Mouse (Mus musculus) liver, embryonic 11.5 days (tissue): ENCODE results near the gene Khnyn. TPM values are rescaled to one million over a fixed set of nuclear protein-coding genes. Genes with fewer than 3 reads are reported as not detected.

Source experiments
- ATAC-seq: fragments of 200-750 bp; cut with Nextera tagmentation; replicated peaks from 2 replicates; pipeline ENCODE4 v1.8.0; 2017; ENCODE audit warnings: moderate number of reproducible peaks, mild to moderate bottlenecking, moderate TSS enrichment, moderate library complexity; ENCODE audit not compliant: low FRiP score
- DNase-seq: peaks from one replicate; pipeline ENCODE4 v3.0.0-alpha.2; 2017; ENCODE audit warnings: low spot score
- H3K27ac ChIP-seq: fragments of 300-500 bp; sonication (generic); 2 replicates; pipeline ENCODE4 v1.5.1; 2014; ENCODE audit warnings: mild to moderate bottlenecking, low read depth, low read length, control low read depth
- H3K27me3 ChIP-seq: fragments of 300-500 bp; sonication (generic); replicated peaks from 2 replicates; pipeline ENCODE4 v1.6.1; 2014; ENCODE audit warnings: low read length, mixed read lengths; ENCODE audit not compliant: control insufficient read depth, insufficient read depth
- H3K36me3 ChIP-seq: fragments of 300-500 bp; sonication (generic); 2 replicates; pipeline ENCODE4 v1.6.1; 2014; ENCODE audit warnings: mild to moderate bottlenecking, low read length, moderate library complexity, mixed read lengths; ENCODE audit not compliant: control insufficient read depth, insufficient read depth
- H3K4me1 ChIP-seq: fragments of 300-500 bp; sonication (generic); replicated peaks from 2 replicates; pipeline ENCODE4 v1.6.1; 2014; ENCODE audit warnings: low read length, mixed read lengths; ENCODE audit not compliant: control insufficient read depth, insufficient read depth
- H3K4me2 ChIP-seq: fragments of 300-500 bp; sonication (generic); 2 replicates; pipeline ENCODE4 v1.6.1; 2014; ENCODE audit warnings: mild to moderate bottlenecking, control low read depth, moderate library complexity
- H3K4me3 ChIP-seq: fragments of 300-500 bp; sonication (generic); 2 replicates; pipeline ENCODE4 v1.5.1; 2014; ENCODE audit warnings: low read depth, low read length, control low read depth
- H3K9ac ChIP-seq: fragments of 300-500 bp; sonication (generic); 2 replicates; pipeline ENCODE4 v1.6.1; 2014; ENCODE audit warnings: low read depth, low read length, control low read depth
- H3K9me3 ChIP-seq: fragments of 300-500 bp; sonication (generic); 2 replicates; pipeline ENCODE4 v1.6.1; 2016; ENCODE audit warnings: low read length, inconsistent platforms, mixed read lengths; ENCODE audit not compliant: control insufficient read depth
- WGBS: fragments of 180-500 bp; shearing (Covaris S2); extraction: QIAGEN DNeasy Blood & Tissue Kit; methylation state at CpG from one replicate; pipeline ENCODE4 v1.1.7; 2014; 5-methylcytosine and 5-hydroxymethylcytosine counted together
- polyA plus RNA-seq: library from polyadenylated mRNA; unstranded; fragments of >200 nt; fragmentation: Nextera tagmentation; extraction: Ambion mirVana; gene quantifications from 2 replicates; pipeline ENCODE4 v1.2.1, GENCODE M21; 2014

Gene Khnyn
- polyA plus RNA-seq, 1 experiment from 2014 or later = 12.6 TPM

GRCm38 (mm10) chr14:55868230-55869026 lies 16.3 kb upstream of the Khnyn start:
- no peak overlapping the region for H3K27ac ChIP-seq
- H3K4me3 ChIP-seq = no peak overlapping the region
- H3K9me3 ChIP-seq = no peaks in the 10 kb centered on the region
- no peaks in the 10 kb centered on the region for H3K27me3 ChIP-seq
- no peak for DNase-seq
- ATAC-seq = no peak
- H3K4me1 ChIP-seq = no peaks in the 10 kb centered on the region; the same call in 1 of the 2 replicates
- H3K4me2 ChIP-seq = no peak overlapping the region
- WGBS = 86% methylated on average over 14 of the region's 14 CpGs
- peaks cover 42% of the 10 kb centered on the region for H3K36me3 ChIP-seq
- H3K9ac ChIP-seq = no peak overlapping the region

DNA sequence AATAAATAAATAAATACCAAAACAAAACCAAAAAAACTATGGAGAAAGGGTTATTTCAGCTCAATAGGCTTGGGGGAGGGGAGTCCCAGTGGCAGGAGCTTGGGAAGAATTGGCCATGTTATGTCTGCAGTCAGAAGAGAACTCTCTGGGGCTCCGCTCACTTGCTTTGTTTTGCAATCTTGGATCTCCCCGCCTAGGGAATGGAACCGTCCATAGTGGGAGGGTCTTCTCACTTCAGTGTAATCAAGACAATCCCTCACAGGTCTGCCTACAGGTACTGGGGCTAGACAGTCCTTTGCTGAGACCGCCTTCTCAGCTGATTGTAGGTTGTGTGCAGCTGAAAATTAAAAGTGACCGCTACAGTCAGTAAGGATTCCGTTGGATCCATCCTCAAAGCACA lies 15.2 kb upstream of the Khnyn start:
- WGBS = 88% methylated on average over 6 of the region's 6 CpGs
- Histone ChIP-seq H3K9ac (no peak overlapping the region), H3K4me3 (no peak overlapping the region), H3K4me1 (peaks cover 6% of the 10 kb centered on the region), H3K27me3 (no peaks in the 10 kb centered on the region), H3K4me2 (no peak overlapping the region), H3K36me3 (peaks cover 37% of the 10 kb centered on the region), H3K9me3 (no peaks in the 10 kb centered on the region), H3K27ac (no peak overlapping the region)
- DNase-seq = no peak
- no peak for ATAC-seq

- ATAC-seq (no peak), DNase-seq (no peak)
- Histone ChIP-seq H3K9ac (no peak overlapping the region), H3K27ac (no peak overlapping the region), H3K4me1 (peaks cover 6% of the 10 kb centered on the region), H3K9me3 (no peaks in the 10 kb centered on the region), H3K4me3 (no peak overlapping the region), H3K27me3 (no peaks in the 10 kb centered on the region), H3K4me2 (no peak overlapping the region), H3K36me3 (peaks cover 32% of the 10 kb centered on the region)
- 89% methylated on average over 12 of the region's 12 CpGs for WGBS
These were observed 12.7 kb upstream of the Khnyn start for GRCm38 (mm10) chr14:55872039-55872438.

GRCm38 (mm10) chr14:55872551-55872950 lies 12.2 kb upstream of the Khnyn start:
- no peak for ATAC-seq
- H3K27ac ChIP-seq = no peak overlapping the region
- 86% methylated on average over 17 of the region's 17 CpGs for WGBS
- H3K4me3 ChIP-seq = no peak overlapping the region
- H3K9me3 ChIP-seq = no peaks in the 10 kb centered on the region
- no peaks in the 10 kb centered on the region for H3K27me3 ChIP-seq
- no peak for DNase-seq
- H3K36me3 ChIP-seq = peaks cover 32% of the 10 kb centered on the region
- no peak overlapping the region for H3K4me2 ChIP-seq
- peaks cover 6% of the 10 kb centered on the region for H3K4me1 ChIP-seq
- H3K9ac ChIP-seq = no peak overlapping the region

DNA sequence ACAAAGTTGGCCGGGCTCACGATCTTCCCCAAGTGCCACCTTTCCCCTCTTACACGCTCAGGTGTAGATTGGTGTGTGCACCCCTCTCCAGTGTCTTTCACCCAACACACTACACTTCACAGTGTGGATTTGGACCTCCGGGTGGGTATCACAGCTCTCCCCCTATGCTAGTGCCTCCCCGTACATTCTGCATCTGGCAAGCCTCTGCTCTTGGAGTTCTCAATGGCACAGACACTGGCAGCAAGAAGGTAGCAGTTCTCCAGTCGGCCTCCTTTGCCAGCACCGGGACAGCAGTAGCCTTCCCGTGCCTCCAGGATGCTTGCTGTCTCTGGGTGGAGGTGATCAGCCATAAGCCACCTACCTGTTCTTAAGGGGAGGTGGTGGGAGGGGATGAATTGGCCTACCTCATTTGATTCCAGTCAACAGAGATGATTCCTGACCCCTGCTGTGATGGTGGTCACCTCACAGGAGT lies 11.5 kb upstream of the Khnyn start:
- Histone ChIP-seq H3K27me3 (no peaks in the 10 kb centered on the region), H3K9me3 (no peaks in the 10 kb centered on the region), H3K4me1 (peaks cover 10% of the 10 kb centered on the region), H3K36me3 (peaks cover 27% of the 10 kb centered on the region), H3K9ac (no peak overlapping the region), H3K4me2 (peak overlapping the region; percentile 76), H3K4me3 (no peak overlapping the region), H3K27ac (no peak overlapping the region)
- no peak for DNase-seq
- ATAC-seq = no peak
- 76% methylated on average over 8 of the region's 8 CpGs for WGBS

GRCm38 (mm10) chr14:55873714-55874683 lies 10.7 kb upstream of the Khnyn start:
- peaks cover 13% of the 10 kb centered on the region for H3K4me1 ChIP-seq
- peak; percentile 80 for DNase-seq
- H3K4me3 ChIP-seq = peak overlapping the region; percentile 39
- H3K27me3 ChIP-seq = no peaks in the 10 kb centered on the region
- no peaks in the 10 kb centered on the region for H3K9me3 ChIP-seq
- no peak overlapping the region for H3K27ac ChIP-seq
- H3K9ac ChIP-seq = no peak overlapping the region
- 11% methylated on average over 30 of the region's 30 CpGs for WGBS
- ATAC-seq = peak; percentile 58
- H3K36me3 ChIP-seq = peaks cover 22% of the 10 kb centered on the region
- H3K4me2 ChIP-seq = peak overlapping the region; percentile 76

GRCm38 (mm10) chr14:55877469-55878315 lies 7.1 kb upstream of the Khnyn start:
- H3K4me2 ChIP-seq = peak overlapping the region; percentile 47
- ATAC-seq (no peak), DNase-seq (no peak)
- no peaks in the 10 kb centered on the region for H3K9me3 ChIP-seq
- 25% methylated on average over 14 of the region's 14 CpGs for WGBS
- no peak overlapping the region for H3K9ac ChIP-seq
- H3K36me3 ChIP-seq = peaks cover 2% of the 10 kb centered on the region; the same call in 1 of the 2 replicates
- H3K27me3 ChIP-seq = no peaks in the 10 kb centered on the region
- no peak overlapping the region; the same call in 1 of the 2 replicates for H3K4me3 ChIP-seq
- H3K4me1 ChIP-seq = peaks cover 25% of the 10 kb centered on the region
- H3K27ac ChIP-seq = no peak overlapping the region
